Mouse (Mus musculus): ENCODE results near the gene Insm1. TPM values are rescaled to one million over a fixed set of nuclear protein-coding genes. Genes with fewer than 3 reads are reported as not detected.

The Insm1 gene
- 28.8 and 49.1 TPM in 2 replicates for polyA plus RNA-seq (2012; rRNA removed)

DNA sequence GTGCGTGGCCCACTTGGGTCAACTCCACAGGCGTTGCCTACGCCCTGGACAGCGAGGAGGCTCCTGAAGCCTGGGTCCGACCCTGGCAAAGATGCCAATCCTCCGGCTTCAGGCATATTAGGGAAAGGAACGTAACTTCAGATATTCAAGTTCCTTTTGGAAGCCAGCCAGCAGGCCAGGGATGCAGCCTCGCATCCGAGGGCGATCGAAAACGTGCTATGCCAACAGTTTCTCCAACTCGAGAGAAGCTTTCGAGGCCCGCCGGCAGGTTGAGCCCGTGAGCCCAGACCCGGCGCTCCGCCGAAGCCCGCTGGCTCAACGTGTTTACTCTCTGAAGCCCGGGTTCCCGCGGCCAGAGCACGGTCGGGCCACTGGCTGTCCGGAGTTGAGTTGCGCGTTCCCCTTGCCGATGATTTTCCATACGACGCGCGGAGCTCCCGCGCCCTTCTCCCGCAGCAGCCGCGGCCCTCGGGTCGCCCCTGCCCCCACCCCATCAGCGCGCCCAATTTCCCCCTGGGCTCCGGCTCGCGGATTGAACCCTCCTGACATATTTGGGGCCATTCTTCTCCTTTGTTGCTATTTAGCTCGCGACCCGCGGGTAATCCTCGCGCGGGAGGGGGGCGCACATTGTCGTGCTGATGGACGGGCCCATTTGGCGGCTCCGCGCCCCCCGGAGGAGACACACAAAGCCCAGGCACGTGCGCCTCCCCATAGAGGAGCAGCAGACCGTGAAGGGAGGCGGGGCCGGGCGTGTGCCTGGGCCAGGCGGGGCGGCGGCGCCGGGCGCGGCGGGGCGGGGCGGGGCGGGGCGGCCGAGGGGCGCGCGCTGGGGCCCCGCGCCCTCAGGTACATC, at the start of gene Insm1:
Gene Insm1, plus strand, starts transcription at position 846 of the 853 bp plus-strand sequence.

